Mouse (Mus musculus) erythroid progenitor cell, adult 5-6 weeks (primary cell): ENCODE data around the gene Afap1. TPM values are rescaled to one million over a fixed set of nuclear protein-coding genes. Genes with fewer than 3 reads are reported as not detected.
A peak's percentile ranks its signal among the peaks of the same experiment; 100 is the strongest.

Experiments used
- ATAC-seq: replicated peaks from 2 replicates; pipeline ENCODE4 v1.8.0; 2016; ENCODE audit warnings: moderate number of reproducible peaks, mild to moderate bottlenecking, moderate TSS enrichment, inconsistent platforms; ENCODE audit not compliant: poor library complexity, low FRiP score, severe bottlenecking
- total RNA-seq, 2 experiments: library from RNA; stranded (forward) in 1 of 2; stranded (reverse) in 1 of 2; fragments of 150-400 nt in 1 of 2; fragments of 186-747, 209-891 nt in 1 of 2; gene quantifications; 2 replicates each; pipeline versions ENCODE4 v1.2.3 to v1.2.4; 2015 to 2017; ENCODE audit warnings: low replicate concordance in 2 of 2

Gene Afap1
- 1.3 and 2.9 TPM in 2 replicates for total RNA-seq (2015; ENCODE audit: low replicate concordance)
- 0.90 and 1.9 TPM in 2 replicates for total RNA-seq (2017; ENCODE audit: low replicate concordance)

DNA sequence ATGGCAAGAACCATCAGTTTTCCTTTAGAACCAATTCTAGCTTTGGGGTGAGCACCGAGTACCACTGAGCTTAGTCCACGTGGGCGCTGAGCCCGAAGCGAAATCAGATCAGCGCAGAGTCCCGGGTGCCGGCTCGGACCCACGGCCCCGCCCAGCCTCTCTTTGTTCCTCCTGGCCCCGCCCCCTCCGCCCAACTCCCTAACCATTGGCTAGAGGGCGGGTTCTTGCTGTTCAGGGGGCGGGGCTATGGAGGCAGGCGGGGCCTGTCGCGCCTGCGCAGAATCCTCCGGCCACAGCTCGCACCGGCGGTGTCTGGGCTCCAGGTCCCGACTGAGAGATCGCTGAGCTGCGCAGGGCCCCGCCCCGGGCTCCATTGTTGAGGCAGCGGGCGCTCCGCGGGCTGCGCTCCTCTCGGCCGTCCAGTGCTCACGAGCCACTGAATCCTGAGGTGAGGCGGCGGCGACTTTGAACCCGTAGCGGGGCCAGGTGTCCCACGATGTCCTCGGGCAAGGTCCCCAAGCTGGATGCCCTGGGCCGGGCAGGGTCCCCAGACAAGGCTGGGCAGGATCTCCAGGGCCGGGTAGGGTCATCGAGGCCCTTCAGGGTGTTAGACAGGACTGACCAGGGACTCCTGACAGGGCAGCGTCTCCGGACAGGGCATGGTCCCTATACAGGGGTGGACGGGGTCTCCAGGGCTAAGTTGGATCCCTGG is at the start of gene Afap1:
Gene Afap1 (plus strand): TSS at position 227 of the 712 bp plus-strand sequence.
- peak; percentile 55; the same call in 1 of the 2 replicates for ATAC-seq

DNA sequence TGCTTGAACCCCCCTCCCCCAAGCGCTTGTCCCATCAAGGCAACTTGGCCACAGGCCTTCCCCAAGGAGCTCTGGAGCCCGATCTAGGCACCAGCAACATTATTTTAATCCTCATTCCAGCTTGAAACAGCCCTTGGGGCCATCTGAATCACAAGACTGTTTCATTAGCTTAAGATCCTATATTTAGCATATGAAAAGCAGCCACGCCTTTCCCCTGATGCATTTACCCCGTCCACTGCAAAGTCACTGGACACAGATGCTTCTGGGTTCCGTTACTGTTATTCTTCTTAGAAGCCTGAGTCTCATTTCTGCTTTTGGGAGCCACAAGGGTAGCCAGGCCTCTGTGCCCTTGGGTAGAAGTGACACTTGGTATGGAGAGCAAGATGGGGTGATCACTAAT is 41.6 kb upstream of the Afap1 start:
- no peak for ATAC-seq

DNA sequence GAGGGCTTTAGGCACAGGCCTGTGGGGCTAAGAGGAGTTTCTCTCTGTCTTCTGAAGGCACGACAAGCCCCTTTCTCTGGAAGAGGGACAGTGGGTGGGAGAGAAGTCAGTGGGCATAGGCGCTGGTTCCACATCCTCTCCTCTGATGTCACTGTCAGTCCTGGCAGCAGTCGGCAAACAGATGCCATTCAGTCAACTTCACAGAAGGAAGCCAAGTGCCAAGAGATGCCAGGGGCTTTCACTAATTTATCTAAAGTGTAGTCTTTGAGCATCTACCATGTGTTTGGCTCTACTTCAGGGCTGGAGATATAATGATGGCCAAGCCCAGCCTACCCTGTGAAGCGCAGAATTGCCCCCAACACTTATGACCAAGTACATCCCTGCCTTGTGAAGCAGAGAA is 39.7 kb upstream of the Afap1 start:
- no peak for ATAC-seq

DNA sequence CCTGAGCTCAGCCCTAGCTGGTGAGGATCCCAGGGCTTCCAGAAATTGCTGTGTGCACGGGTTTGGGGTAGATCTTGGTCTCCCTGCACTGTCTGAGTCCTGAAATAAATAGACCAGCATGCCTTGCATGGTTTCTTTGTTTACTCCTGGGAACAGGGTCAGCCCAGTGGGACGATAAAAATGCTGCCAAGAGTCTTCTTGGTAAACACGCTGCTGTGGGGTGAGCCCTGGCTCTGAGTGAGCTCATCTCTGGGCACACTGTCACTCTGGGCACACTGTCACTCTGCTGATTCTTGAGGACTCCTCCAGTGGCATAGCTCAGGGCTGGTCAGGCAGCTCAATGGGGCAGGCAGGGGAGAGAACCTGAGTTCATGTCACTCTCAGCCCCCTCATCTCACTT is 36.9 kb upstream of the Afap1 start:
- ATAC-seq, result no peak

DNA sequence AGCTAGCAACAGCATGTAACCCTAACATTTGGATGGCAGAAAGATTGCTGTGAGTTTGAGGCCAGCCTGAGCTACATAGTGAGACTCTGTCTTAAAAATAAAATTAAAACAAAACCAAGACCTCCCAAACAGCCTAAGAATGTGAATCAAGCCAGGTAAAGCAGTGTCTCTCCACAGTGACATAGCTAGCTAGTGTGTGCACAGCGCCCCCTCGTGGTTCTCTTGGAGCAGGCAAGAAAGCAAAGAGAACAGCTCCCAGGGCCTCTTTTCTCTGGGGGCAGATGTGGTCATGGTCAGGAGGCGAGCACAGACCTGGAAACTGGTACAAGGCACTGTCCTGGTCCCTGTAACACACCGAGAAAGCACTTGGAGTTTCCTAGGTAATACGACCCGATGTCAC is 35.0 kb upstream of the Afap1 start:
- ATAC-seq, result no peak

DNA sequence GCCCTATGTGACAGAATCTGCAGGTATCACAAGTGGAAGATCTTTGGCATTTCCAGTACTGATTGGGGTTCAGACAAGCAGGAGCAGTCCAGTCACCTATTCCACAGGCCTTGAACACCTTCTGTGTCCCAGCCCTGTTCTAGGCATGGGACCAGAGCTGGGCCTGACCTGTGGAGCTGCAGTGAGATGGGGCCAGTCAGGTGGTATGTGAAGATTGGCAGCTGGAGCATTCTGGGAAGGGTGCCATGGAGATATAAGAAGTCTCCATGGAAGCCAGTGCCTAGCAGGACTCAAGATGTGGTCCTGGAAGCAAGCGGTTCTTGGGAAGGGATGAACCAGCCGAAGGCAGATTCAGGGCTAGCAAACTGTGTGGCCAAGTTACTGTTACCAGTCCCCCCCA is 31.7 kb upstream of the Afap1 start:
- no peak for ATAC-seq

DNA sequence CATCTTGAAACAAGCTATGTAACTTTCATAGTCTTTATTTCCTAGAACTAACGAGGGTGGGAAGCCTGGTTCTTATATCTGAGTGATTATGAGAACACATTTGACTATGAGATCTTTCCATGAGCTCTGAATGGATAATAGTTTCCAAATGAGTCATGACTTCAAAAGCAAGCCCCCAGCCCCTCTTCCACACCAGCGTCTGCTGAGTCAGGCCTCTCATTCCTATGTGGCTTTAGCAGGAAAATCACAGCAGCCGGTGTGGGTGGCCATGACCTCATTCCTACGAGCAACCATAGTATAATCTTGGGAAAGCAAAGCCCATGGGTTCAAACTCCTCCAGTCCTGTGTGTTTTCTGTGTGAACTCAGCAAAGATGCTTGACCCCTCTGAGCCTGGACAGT is 23.1 kb upstream of the Afap1 start:
- no peak for ATAC-seq

DNA sequence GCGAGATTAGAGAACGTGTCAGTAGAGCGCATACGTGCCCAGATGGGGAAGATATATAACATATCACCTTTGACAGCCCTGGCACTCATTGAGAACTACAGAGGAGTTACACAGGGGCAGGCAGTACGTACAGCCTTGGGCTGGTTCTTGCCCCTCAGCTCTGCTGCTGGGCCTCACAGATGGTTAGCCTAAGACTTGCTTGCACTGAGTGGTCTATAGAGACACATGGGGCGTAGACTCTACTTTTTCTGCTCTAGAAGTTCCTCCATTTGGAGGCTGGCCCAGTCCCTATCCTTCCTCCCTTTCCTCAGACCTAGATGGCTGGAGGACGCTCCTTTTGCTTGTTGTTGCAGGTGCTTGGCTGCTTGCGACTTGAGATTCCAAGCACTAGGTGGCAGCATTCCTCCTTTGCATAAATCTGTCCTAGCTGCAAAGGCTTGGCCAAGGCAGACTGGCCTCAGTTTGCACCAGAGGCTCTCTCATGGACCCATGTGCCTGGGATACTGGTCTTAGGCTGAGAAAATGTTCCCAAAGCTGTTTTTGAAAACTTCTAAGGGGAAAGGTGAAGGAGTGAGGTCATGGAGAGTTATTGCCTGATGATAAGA is 22.6 kb upstream of the Afap1 start:
- ATAC-seq, result no peak

DNA sequence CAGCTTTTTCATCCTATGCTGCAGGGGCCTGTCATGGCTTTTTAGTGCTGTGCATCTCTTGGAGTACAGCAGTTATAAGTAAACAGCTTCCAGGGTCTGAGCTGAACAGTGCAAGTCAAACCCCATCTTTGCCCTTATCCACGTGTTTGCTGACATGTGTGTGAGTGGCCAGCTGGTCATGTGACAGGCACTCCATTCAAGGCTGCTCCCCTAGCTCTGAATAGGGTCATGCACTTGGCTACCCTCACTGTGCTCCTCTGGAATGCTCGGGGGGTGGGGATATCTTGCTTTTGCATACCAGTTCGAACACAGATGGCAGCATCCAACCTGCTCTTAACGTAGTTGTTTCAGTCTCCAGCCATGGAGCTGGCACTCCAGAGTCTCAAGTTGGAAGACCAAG is 19.7 kb upstream of the Afap1 start:
- no peak for ATAC-seq

DNA sequence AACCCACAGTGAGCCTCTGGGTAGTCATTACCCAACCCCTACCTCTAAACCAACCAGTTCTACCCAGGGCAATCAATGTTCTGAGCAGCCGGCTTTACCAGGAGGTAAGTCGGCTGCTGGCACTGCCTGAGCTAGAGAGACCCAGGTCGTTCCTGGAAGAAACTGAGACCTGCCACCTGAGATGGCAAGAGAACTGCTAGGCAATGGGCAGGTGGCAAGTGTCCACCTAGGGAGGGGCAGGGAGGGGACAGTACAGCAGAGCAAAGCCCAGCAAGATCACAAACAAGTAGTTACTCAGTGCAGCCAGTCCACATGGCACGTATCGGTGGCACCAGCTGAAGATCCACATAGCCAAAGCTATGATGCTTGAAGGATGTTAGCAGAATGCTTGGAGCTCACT is 16.9 kb upstream of the Afap1 start:
- ATAC-seq, result no peak

DNA sequence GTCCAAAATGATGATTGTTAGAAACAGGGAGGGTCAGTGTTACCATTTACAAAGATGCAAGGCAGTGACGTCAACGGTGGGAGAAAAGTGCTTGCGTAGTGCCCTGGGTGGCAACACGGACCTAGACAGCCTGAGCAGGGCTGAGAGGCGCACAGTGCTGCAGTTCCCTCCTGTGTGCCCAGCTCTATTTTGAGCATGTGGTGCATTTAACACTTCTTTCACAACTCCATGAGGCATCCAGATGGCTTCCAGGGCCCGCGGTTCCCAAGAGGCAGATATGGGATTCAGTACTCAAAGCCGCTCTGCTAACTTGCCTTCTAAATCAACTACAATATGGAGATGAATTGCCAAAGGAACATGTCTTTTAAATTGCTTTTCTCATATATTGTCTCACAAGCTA is 13.9 kb upstream of the Afap1 start:
- ATAC-seq, result no peak

DNA sequence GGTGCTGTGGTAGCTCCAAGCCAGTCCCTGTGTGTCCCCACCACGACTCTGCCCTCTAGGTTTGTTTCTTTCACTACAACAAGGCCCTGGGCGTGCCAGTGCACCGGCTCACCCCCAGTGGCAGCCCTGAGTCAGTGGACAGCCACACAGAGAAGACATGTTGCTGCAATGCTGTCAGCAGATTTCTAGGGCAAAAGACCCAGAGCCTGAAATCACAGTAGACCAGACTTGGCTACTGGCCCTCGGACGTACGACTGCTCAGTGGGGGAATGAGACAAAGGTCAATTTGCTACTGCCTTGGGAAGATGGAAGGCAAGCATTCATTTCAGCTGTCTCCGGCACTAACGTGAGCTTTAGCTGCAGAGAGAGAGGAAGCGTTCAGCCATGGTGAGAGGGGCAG is 10.7 kb upstream of the Afap1 start:
- no peak for ATAC-seq

DNA sequence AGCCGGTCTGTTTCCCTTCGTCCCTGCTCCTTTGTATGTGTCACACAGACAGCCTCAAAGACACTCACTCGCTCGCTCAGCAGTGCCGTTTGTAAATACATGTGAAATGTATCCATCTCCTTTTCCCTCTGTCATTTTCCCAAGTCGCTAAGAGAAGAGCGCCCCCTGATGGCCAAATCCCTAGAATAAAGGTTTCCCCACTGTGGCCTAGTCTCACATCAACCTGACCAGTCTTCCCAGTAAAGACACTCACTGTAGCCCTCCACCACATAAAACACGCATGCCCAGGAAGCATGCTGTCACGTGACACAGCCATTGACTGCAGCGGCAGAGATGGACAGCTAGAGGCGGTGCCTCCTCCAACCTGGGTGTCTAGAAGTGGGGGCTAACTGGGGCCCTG is 8.9 kb upstream of the Afap1 start:
- ATAC-seq, result no peak

DNA sequence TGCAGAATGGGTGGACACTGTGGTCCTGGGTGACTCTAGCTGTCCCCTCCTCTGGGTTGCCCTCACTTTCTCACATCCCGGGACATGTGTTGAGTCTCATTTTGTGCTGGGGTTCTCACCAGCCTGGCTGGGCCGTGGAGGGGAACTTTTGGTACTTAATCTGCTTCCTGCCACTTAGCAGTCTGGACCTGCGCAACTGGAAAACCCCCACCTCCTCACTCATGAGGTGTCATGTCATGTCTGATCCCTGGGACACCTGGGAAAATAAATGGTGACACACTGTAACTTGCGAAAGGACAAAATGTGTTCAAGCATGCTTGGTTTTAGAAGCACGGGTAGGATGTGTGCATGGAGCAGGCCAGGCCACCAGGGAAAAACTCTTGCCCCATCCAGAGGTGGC is 8.4 kb upstream of the Afap1 start:
- ATAC-seq, result no peak

DNA sequence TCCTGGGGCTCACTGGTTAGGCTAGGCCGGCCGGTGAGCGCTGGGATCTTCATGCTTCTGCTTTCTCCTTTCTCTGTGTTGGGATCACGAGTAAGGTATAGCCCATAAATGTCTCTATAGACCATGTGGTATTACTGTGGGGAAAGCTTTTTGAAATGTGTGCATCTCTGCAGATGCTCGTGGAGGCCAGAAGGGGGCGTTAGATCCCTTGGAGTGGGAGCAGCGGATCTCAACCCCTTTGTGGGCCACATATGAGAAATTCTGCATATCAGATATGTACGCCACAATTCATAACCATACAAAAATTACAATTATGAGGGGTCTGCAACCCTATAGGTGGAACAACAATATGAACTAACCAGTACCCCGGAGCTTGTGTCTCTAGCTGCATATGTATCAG is 4.2 kb upstream of the Afap1 start:
- ATAC-seq, result no peak

DNA sequence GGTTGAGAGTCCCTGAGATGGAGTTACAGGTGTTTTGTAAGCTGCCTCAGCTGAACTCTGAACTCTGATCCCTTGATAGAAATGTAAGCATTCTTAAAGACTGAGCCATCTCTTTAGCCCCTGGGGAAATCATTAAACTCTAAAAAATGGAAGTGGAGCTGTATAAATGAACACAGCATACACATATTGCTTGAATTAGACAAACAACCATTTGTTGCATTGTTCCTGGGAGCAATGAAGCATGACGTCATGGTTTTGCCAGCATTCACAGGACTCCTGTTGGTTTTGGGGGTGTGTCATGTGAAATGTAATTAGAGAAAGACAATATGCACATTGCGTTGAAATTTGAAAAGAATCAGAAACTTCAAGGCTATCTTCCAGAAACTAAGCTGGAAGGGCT is 3.5 kb upstream of the Afap1 start:
- no peak for ATAC-seq

DNA sequence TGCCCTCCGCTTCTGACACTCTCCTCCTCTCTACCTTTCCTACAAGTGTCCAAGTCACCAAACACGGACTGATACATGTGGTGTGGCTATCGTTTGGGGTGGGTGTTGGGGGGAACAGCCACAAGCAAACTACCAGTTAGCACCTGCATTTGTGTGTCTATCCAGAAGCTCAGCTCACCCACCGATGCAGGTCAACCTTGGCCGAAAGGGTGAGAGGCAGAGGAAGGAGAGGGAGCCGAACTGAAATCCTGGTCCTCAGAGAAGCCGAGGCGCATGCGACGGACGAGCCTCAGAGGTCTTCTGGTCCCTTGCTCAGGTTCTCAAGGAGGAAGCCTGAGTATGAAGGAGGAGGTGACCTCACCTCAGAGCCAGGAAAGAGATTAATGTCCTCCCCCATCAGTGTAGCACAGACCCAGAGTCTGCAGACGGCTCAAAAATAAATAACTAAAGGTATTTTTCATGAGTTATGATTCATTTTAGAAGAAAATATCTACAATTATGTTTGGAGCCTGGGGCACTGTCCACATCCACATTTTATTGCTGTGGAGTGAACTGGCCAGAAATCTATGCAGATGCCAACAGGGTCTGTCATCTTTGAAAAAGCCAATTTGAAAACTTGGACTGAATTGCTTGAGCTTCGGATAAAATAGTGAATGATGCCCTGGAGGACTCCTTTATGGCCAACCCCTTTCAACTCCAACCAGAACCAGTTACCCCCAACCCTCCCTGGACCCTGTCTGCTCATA is 2.0 kb upstream of the Afap1 start:
- no peak for ATAC-seq

DNA sequence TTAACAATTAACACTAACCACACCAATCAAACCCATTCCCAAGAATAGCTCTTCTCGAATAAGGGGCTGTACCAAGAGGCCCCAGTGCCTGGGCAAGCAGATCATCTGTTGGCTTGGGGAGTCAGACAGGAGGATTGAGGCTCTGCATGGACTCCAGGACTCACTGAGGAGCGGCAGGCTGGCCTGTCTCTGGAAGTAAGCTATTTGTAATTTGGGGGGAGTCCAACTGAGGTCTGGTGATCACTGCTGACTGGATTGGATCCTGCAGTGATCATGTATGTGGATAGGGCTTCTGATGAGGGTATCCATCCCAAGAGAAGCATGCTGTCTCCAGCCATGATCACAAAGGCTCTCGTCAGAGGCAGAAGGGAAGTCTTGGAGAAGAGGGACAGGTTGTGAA is 756 bp upstream of the Afap1 start:
- ATAC-seq, result no peak

DNA sequence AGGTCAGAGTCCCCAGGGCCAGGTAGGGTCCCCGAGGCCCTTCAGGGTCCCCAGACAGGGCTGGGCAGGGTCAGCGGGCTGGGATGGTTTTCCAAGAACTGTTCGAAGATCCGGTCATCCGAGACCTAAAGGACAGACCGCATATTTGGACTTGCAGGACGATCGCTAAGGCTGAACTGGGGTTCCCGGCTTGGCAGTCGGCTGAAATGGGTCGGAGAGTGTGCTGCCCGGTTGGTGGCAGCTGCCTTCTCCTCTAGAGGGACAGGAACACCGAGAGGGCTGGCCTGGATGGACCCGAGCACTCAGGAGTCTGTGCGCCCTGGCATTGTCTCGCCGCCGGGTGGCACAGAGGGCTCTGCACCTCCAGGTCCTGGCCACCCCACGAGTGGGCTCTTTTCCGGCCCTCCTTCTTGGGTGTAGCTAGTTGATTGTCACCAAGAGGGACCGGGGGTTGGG is 714 bp downstream of the Afap1 start:
- no peak for ATAC-seq

DNA sequence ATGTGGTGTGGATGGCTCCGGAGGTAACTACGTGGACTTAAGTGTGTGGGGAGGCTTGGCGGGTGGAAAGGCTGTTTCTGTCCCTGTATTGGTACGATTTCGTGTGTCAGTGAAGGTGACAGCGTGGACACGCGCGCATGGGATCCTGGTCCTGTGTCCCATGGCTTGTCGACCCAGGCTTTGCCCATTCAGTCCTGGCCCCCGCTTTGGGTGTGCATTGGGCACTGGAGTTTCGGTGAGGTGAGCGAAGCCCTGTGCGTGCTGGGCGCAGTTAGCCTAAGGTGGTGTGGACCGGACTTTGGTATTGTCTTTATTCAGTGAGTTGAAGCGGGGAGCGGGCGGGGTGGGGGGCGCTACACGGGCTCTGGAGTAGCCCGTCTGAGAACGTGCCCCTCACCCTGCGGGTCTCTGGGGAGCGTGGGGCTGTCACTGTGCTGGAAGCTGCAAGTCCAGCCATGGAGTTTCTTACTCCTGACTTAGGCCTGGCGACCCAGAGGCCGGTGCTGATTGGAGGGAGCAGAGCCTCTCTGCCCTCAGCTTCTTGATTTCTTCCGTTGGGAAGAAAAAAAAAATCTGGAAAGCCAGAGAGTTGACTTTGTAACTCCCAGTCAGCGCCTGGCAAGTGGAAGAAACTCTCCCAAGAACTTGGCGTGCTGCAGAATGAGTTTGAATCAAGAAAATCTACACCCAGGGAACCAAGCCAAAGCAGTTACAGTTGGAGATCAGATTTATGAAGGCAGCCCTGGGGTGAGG is 1.4 kb downstream of the Afap1 start:
- no peak for ATAC-seq
